Comparison of ENCODE assay signal across 10 mouse cellular contexts in genomic region chr5:96702706-96703625, GRCm38 (mm10).
DNase-seq lines count a peak whose midpoint lies in the region; ATAC-seq and TF ChIP-seq lines count a peak whose summit lies in the region.
"Had no signal": no experiment of that assay in that cellular context is flagged by ENCODE, and none has a peak within 500 bp of the region (broad histone marks: within the 10 kb centered on the region; RNA-seq: fewer than 3 reads in every experiment).

No protein-coding gene starts in this region.

- no peaks in the 10 kb centered on the region for H3K4me1 ChIP-seq in embryonic facial prominence, embryonic 12.5 days
- peaks cover 8% of the 10 kb centered on the region for H3K4me1 ChIP-seq in hindbrain, embryonic 16.5 days (ENCODE audit: control insufficient read depth, insufficient read depth, low read depth, low read length)
- no peaks in the 10 kb centered on the region for H3K4me1 ChIP-seq in neural tube, embryonic 14.5 days (ENCODE audit: control insufficient read depth, insufficient read depth, low read length)
- no peaks in the 10 kb centered on the region for H3K4me1 ChIP-seq in heart, embryonic 11.5 days (ENCODE audit: control insufficient read depth, insufficient read depth, low read length)
- H3K4me1 ChIP-seq: heart, embryonic 12.5 days had no signal

- H3K9me3 ChIP-seq in embryonic facial prominence, embryonic 12.5 days, result no peaks in the 10 kb centered on the region
- no peaks in the 10 kb centered on the region for H3K9me3 ChIP-seq in hindbrain, embryonic 16.5 days (ENCODE audit: control insufficient read depth, low read length)
- no peaks in the 10 kb centered on the region for H3K9me3 ChIP-seq in neural tube, embryonic 14.5 days (ENCODE audit: control insufficient read depth, low read length)
- no peaks in the 10 kb centered on the region for H3K9me3 ChIP-seq in heart, embryonic 11.5 days (replicated peaks; ENCODE audit: control insufficient read depth, low read length)
- H3K9me3 ChIP-seq: heart, embryonic 12.5 days had no signal

- H3K27me3 ChIP-seq in embryonic facial prominence, embryonic 12.5 days, result no peaks in the 10 kb centered on the region
- H3K27me3 ChIP-seq in hindbrain, embryonic 16.5 days (replicated peaks; ENCODE audit: control insufficient read depth, insufficient read depth, low read length), result no peaks in the 10 kb centered on the region
- no peaks in the 10 kb centered on the region for H3K27me3 ChIP-seq in neural tube, embryonic 14.5 days (ENCODE audit: control insufficient read depth, insufficient read depth, low read length)
- H3K27me3 ChIP-seq in heart, embryonic 11.5 days (ENCODE audit: control insufficient read depth, insufficient read depth, low read length), result no peaks in the 10 kb centered on the region
- H3K27me3 ChIP-seq: heart, embryonic 12.5 days had no signal

- H3K27ac ChIP-seq in layer of hippocampus, adult 2 months, result no peak overlapping the region
- no peak overlapping the region for H3K27ac ChIP-seq in embryonic facial prominence, embryonic 12.5 days
- H3K27ac ChIP-seq in hindbrain, embryonic 16.5 days (ENCODE audit: low read depth, low read length), result 0 out of 2 replicates have a peak overlapping the region, but pooled peaks have one; percentile 24
- H3K27ac ChIP-seq in neural tube, embryonic 14.5 days (ENCODE audit: low read depth, low read length), result no peak overlapping the region
- no peak overlapping the region for H3K27ac ChIP-seq in heart, embryonic 11.5 days (ENCODE audit: low read depth, low read length)

- ATAC-seq in embryonic facial prominence, embryonic 12.5 days (ENCODE audit: insufficient number of reproducible peaks, insufficient read depth, low FRiP score, low TSS enrichment), result peak; percentile 22; the same call in 1 of the 2 replicates
- peak; percentile 79 for ATAC-seq in hindbrain, embryonic 16.5 days
- ATAC-seq in neural tube, embryonic 14.5 days (ENCODE audit: low read depth), result peak; percentile 76
- ATAC-seq in monocyte, adult 5-6 weeks (replicated peaks; ENCODE audit: insufficient number of reproducible peaks, low FRiP score, low TSS enrichment, poor library complexity, severe bottlenecking), result no peak
- no peak for ATAC-seq in heart, embryonic 11.5 days (replicated peaks; ENCODE audit: insufficient number of reproducible peaks, low FRiP score, low TSS enrichment)
- ATAC-seq: intestine, embryonic 16.5 days had no signal

- peak; percentile 40 for TF ChIP-seq CTCF in layer of hippocampus, adult 2 months (conservative IDR thresholded peaks at IDR 0.05)

- no peak for DNase-seq in layer of hippocampus, adult 2 months (ENCODE audit: low spot score in 2 of 2)
- DNase-seq in layer of hippocampus, adult 18-20 months (ENCODE audit: low spot score in 2 of 2), result no peak
- no peak for DNase-seq in heart, postnatal 4 days

- H3K4me2 ChIP-seq in embryonic facial prominence, embryonic 12.5 days (replicated peaks), result no peak overlapping the region
- peak overlapping the region; percentile 13; the same call in 1 of the 2 replicates for H3K4me2 ChIP-seq in hindbrain, embryonic 16.5 days (ENCODE audit: low read length)
- H3K4me2 ChIP-seq in neural tube, embryonic 14.5 days (ENCODE audit: low read depth, low read length), result no peak overlapping the region
- H3K4me2 ChIP-seq in heart, embryonic 11.5 days, result no peak overlapping the region
- H3K4me2 ChIP-seq: heart, embryonic 12.5 days had no signal

- 48% methylated on average over 22 of the region's 22 CpGs for WGBS in embryonic facial prominence, embryonic 12.5 days
- WGBS in hindbrain, embryonic 16.5 days, result 27% methylated on average over 22 of the region's 22 CpGs
- WGBS in neural tube, embryonic 14.5 days, result 33% methylated on average over 22 of the region's 22 CpGs
- 53% methylated on average over 22 of the region's 22 CpGs for WGBS in heart, embryonic 11.5 days (ENCODE audit: insufficient replicate concordance)

- H3K36me3 ChIP-seq in embryonic facial prominence, embryonic 12.5 days, result no peaks in the 10 kb centered on the region; the same call in 1 of the 2 replicates
- H3K36me3 ChIP-seq in hindbrain, embryonic 16.5 days (ENCODE audit: control insufficient read depth, insufficient read depth, low read length), result no peaks in the 10 kb centered on the region
- no peaks in the 10 kb centered on the region for H3K36me3 ChIP-seq in neural tube, embryonic 14.5 days (ENCODE audit: control insufficient read depth, insufficient read depth, low read length)
- peaks cover 3% of the 10 kb centered on the region; the same call in 1 of the 2 replicates for H3K36me3 ChIP-seq in heart, embryonic 11.5 days (ENCODE audit: control insufficient read depth, insufficient read depth, low read length)

- H3K4me3 ChIP-seq in layer of hippocampus, adult 2 months, result no peak overlapping the region
- H3K4me3 ChIP-seq in embryonic facial prominence, embryonic 12.5 days, result no peak overlapping the region
- H3K4me3 ChIP-seq in hindbrain, embryonic 16.5 days (ENCODE audit: low read length), result no peak overlapping the region
- H3K4me3 ChIP-seq in neural tube, embryonic 14.5 days (ENCODE audit: low read depth, low read length), result no peak overlapping the region
- no peak overlapping the region for H3K4me3 ChIP-seq in heart, embryonic 11.5 days (ENCODE audit: low read depth, low read length)
- H3K4me3 ChIP-seq: heart, embryonic 12.5 days had no signal

- no peak overlapping the region for H3K9ac ChIP-seq in embryonic facial prominence, embryonic 12.5 days
- H3K9ac ChIP-seq in hindbrain, embryonic 16.5 days (ENCODE audit: low read depth, low read length), result 0 out of 2 replicates have a peak overlapping the region, but pooled peaks have one; percentile 1
- no peak overlapping the region for H3K9ac ChIP-seq in neural tube, embryonic 14.5 days (replicated peaks; ENCODE audit: low read depth, low read length)
- H3K9ac ChIP-seq in heart, embryonic 11.5 days (ENCODE audit: low read depth, low read length), result no peak overlapping the region
- H3K9ac ChIP-seq: heart, embryonic 12.5 days had no signal

Comparison
In these comparisons a context has a peak if more than half of its experiments do, and no peak if none do; other contexts are left out.
1. ATAC-seq: peak in embryonic facial prominence, embryonic 12.5 days (single experiment), hindbrain, embryonic 16.5 days (single experiment) and neural tube, embryonic 14.5 days (single experiment); none in monocyte, adult 5-6 weeks (single experiment) and heart, embryonic 11.5 days (single experiment).